Mouse (Mus musculus): ENCODE measurements around the gene Selenom. TPM values are rescaled to one million over a fixed set of nuclear protein-coding genes. Genes with fewer than 3 reads are reported as not detected.

The Selenom gene
- total and polyA plus RNA-seq, 3 experiments, result 4.1 to 33.0 (median 7.1) TPM

GRCm38 (mm10) chr11:3474480-3475115 lies 39.9 kb upstream of the Selenom start:
- Histone ChIP-seq H3K27ac (ENCODE audit: insufficient read depth, low read depth) (no peak overlapping the region), H3K4me1 (ENCODE audit: control insufficient read depth in 1 of 2, insufficient read depth in 2 of 2) (no peaks in the 10 kb centered on the region), H3K36me3 (replicated peaks in 1 of 2; ENCODE audit: control insufficient read depth in 1 of 2, insufficient read depth in 1 of 2, low read length in 1 of 2) (no peaks in the 10 kb centered on the region), H3K27me3 (replicated peaks) (peaks cover 7% of the 10 kb centered on the region), H3K9me3 (replicated peaks; ENCODE audit: low read length) (no peaks in the 10 kb centered on the region), H3K9ac (ENCODE audit: insufficient read depth, low read depth) (no peak overlapping the region), H3K79me2 (replicated peaks; ENCODE audit: control insufficient read depth, extremely low read depth, insufficient read depth, poor library complexity, severe bottlenecking) (no peaks in the 10 kb centered on the region), H3K4me2 (ENCODE audit: insufficient read depth, low read depth, poor library complexity, severe bottlenecking) (no peak overlapping the region), H3K4me3 (replicated peaks in 1 of 3; ENCODE audit: low read depth in 2 of 3, low read length in 2 of 3, poor library complexity in 1 of 3) (no peak overlapping the region)
- TF ChIP-seq CTCF (conservative IDR thresholded peaks at IDR 0.05 in 1 of 2, IDR thresholded peaks at IDR 0.05 in 1 of 2; ENCODE audit: low read depth in 2 of 2, low read length in 2 of 2) (peak; percentile 71 to 84), TCF12 (IDR thresholded peaks at IDR 0.05; ENCODE audit: low read depth, low read length) (no peak), MEF2A (IDR thresholded peaks at IDR 0.05; ENCODE audit: borderline replicate concordance, low read depth, low read length) (no peak), SMC3 (IDR thresholded peaks at IDR 0.05; ENCODE audit: low read depth, low read length) (peak; percentile 80), RAD21 (IDR thresholded peaks at IDR 0.05; ENCODE audit: low read depth, low read length) (peak; percentile 79), NELFE (IDR thresholded peaks at IDR 0.05; ENCODE audit: low read depth, low read length) (no peak)
- dilution Hi-C loops (cut with MboI; ENCODE audit: extremely low pct_ligation_motif_present, extremely low pct_unique_long_range_greater_than_20kb, low sequenced_read_pairs), result no loop called here
- DNase-seq (ENCODE audit: extremely low read depth), result peak; percentile 26
- in situ Hi-C loops (cut with MboI; ENCODE audit: low pct_ligation_motif_present, low pct_unique_long_range_greater_than_20kb, low sequenced_read_pairs), result loop anchor here (5.0 to 10.0 kb wide), 2 partner anchors 53 to 320 kb away; no protein-coding TSS in a partner anchor

DNA sequence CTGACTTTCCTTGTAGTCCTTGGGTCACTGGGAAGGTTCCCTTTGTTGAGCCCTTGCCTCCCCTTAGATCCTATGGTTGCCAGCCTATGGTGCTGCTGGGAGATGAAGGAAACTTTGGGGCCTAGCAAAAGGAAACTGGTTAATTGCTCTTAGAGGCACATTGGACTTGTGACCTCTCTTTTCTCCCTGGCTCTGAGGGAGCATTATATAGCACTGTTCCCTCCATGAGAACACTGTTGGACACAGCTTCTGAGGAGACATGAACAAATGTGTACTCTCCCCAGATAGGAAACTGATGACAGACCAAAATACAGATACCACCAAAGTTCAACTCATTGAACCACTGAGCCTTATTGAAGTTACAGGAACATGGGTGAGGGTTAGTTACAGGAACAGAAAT lies 39.0 kb upstream of the Selenom start:
- Histone ChIP-seq H3K4me2 (ENCODE audit: insufficient read depth, low read depth, poor library complexity, severe bottlenecking) (no peak overlapping the region), H3K27me3 (replicated peaks) (peaks cover 5% of the 10 kb centered on the region), H3K79me2 (replicated peaks; ENCODE audit: control insufficient read depth, extremely low read depth, insufficient read depth, poor library complexity, severe bottlenecking) (no peaks in the 10 kb centered on the region), H3K4me1 (ENCODE audit: control insufficient read depth in 1 of 2, insufficient read depth in 2 of 2) (no peaks in the 10 kb centered on the region), H3K9ac (ENCODE audit: insufficient read depth, low read depth) (no peak overlapping the region), H3K27ac (ENCODE audit: insufficient read depth, low read depth) (no peak overlapping the region), H3K4me3 (replicated peaks in 1 of 3; ENCODE audit: low read depth in 2 of 3, low read length in 2 of 3, poor library complexity in 1 of 3) (no peak overlapping the region), H3K36me3 (replicated peaks in 1 of 2; ENCODE audit: control insufficient read depth in 1 of 2, insufficient read depth in 1 of 2, low read length in 1 of 2) (no peaks in the 10 kb centered on the region), H3K9me3 (replicated peaks; ENCODE audit: low read length) (no peaks in the 10 kb centered on the region)
- no peak for TF ChIP-seq NELFE (IDR thresholded peaks at IDR 0.05; ENCODE audit: low read depth, low read length)
- TF ChIP-seq ZC3H11A (IDR thresholded peaks at IDR 0.05; ENCODE audit: low read depth, low read length), result no peak
- TF ChIP-seq ELF1 (IDR thresholded peaks at IDR 0.05; ENCODE audit: low read depth, low read length), result no peak
- no peak for TF ChIP-seq GABPA (IDR thresholded peaks at IDR 0.05; ENCODE audit: insufficient replicate concordance, low read depth, low read length)
- TF ChIP-seq E2F4 (IDR thresholded peaks at IDR 0.05; ENCODE audit: insufficient replicate concordance, low read depth, low read length), result no peak
- TF ChIP-seq HCFC1 (IDR thresholded peaks at IDR 0.05; ENCODE audit: low read depth, low read length), result no peak
- TF ChIP-seq JUND (conservative IDR thresholded peaks at IDR 0.05; ENCODE audit: low read depth, low read length), result no peak
- TF ChIP-seq CHD1 (IDR thresholded peaks at IDR 0.05; ENCODE audit: low read depth, low read length), result no peak
- no peak for TF ChIP-seq MAFK (IDR thresholded peaks at IDR 0.05; ENCODE audit: insufficient replicate concordance, low read length)
- TF ChIP-seq RCOR1 (conservative IDR thresholded peaks at IDR 0.05; ENCODE audit: low read depth, low read length), result no peak
- no peak for TF ChIP-seq IRF4 (IDR thresholded peaks at IDR 0.05; ENCODE audit: low read depth, low read length)
- TF ChIP-seq RAD21 (IDR thresholded peaks at IDR 0.05; ENCODE audit: low read depth, low read length), result no peak
- no peak for TF ChIP-seq MXI1 (IDR thresholded peaks at IDR 0.05; ENCODE audit: low read depth, low read length)
- TF ChIP-seq USF1 (IDR thresholded peaks at IDR 0.05; ENCODE audit: low read depth, low read length), result no peak
- TF ChIP-seq ZNF384 (IDR thresholded peaks at IDR 0.05; ENCODE audit: low read depth, low read length), result no peak
- TF ChIP-seq CTCF (conservative IDR thresholded peaks at IDR 0.05 in 1 of 2, IDR thresholded peaks at IDR 0.05 in 1 of 2; ENCODE audit: low read depth in 2 of 2, low read length in 2 of 2), result no peak
- DNase-seq (ENCODE audit: extremely low read depth), result no peak
- in situ Hi-C loops (cut with MboI; ENCODE audit: low pct_ligation_motif_present, low pct_unique_long_range_greater_than_20kb, low sequenced_read_pairs), result loop anchor here (5.0 to 10.0 kb wide), 2 partner anchors 52 to 319 kb away; no protein-coding TSS in a partner anchor
- dilution Hi-C loops (cut with MboI; ENCODE audit: extremely low pct_ligation_motif_present, extremely low pct_unique_long_range_greater_than_20kb, low sequenced_read_pairs), result no loop called here

Measured in CH12.LX (cell line).